Mouse (Mus musculus): ENCODE data around the gene Pdzk1.

- TF ChIP-seq CTCF (IDR thresholded peaks at IDR 0.05; ENCODE audit: low read depth) (no peak), EP300 (IDR thresholded peaks at IDR 0.05; ENCODE audit: low read depth) (no peak)
Observed at GRCm38 (mm10) chr3:96848470-96848869, 19.4 kb downstream of the Pdzk1 start.
